Mouse (Mus musculus) spleen, adult 12 weeks (tissue): Measurements from ENCODE around the gene Timm8a2.
"Not testable (repeated sequence)": the region's sequence is repeated elsewhere in the genome, so short reads cannot be mapped to it uniquely, and the experiment has no call there.

Experiments used
- DNase-seq: peaks from one replicate; pipeline ENCODE4 v3.0.0; 2022; ENCODE audit warnings: low spot score

Gene Timm8a2

DNA sequence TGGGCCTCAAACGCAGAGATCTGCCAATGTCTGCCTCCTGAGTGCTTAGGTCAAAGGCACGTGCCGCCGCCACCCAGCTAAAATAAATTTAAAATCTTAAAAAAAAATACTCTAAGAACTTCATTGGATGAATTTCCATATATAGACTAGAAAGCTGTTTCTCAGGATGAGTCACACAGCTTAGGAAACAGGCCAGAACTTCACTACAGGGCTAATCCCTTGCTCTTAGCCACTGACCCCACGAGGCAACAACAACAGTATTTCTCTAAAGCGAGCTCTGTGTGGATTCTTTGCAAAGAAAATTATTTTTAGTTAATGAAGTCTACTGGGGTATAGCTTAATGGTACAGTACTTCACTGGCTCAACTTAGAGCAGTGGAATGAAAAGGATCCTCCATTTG lies 26.9 kb downstream of the Timm8a2 start:
- no peak for DNase-seq

DNA sequence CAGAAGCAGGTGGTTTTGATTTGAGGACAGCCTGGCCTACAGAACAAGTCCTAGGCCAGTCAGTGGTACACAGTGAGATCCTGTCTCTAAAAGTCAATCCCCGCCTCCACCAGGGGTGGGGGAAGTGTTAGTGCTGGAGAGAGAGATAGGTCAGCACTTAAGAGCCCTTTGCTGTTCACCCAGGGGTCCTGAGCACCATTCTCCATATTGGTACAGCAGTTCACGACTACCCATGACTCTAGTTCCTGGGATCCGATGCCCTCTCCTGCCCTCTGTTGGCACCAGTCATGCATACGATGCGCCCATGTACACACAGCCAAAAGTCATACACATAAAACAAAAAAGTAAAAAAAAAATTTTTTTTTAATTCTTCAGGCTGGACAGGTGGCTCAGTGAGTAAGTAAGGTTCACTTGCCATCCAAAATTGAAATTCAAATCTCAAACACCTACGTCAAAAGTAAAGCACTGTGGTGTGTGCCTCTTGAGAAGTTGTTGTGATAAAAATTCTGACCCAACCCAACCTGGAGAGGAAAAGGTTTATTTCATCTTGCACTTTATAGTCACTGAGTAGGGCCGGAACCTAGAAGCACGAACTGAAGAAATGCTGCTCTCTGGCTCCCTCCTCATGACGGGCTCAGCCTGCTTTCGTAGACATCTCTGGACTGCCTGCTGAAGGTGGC lies 28.1 kb downstream of the Timm8a2 start:
- no peak for DNase-seq

DNA sequence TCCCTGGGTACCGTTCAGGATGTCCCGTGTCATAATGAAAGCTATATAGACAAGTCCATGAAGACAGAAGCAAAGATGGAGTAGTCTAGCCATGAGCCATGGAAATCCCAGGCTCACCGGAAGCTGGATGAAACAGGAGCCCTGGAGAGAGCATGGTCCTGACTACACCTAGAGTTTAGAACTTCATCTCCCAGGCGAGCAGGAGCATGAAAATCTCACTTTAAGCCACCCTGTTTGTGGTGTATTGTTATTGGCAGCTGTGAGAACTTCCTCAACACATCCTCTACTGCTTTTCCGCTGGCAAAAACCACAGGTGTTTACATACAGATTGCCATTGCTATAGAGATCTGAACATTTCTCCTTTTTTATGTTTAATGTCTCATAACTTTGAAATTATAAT lies 29.1 kb downstream of the Timm8a2 start:
- DNase-seq: no peak

DNA sequence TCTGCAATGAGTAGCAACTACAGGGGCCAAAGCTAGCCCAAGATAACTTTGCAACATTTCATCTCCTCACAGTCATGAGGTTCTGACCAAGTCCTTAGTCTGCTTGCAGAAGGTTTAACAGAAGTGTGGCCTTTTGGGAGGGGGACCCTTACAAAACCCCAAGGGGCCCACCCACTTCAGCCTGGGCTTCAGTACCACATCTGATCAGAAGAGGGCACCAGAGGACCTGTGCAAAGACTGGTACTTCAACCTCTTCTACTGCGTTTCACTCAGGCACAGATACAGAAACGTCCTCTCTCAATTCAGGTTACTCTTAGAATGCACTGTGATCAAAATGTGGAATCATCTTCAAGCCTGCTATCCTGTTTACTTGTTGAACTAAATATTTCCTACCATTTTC lies 30.0 kb downstream of the Timm8a2 start:
- DNase-seq: peak; percentile 48

DNA sequence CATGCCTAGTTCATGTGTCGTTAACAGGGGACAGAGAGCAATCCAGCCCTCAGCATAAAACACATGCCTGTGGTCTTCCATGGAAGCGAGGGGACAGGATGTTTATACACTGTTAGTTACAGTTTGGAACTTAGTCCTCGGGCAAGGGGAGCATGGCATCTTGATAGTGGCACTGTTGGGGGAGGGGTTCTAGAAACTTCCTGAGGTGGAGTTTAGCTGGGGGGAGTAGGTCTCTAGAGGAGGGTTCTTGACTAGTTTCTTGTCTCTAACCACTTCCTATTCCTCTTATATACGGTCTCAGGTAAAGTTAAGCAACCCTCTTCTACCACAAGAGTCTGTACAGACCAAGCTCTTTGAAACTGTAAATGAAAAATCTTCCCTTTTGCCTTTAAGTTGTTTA lies 31.8 kb downstream of the Timm8a2 start:
- DNase-seq: no peak

DNA sequence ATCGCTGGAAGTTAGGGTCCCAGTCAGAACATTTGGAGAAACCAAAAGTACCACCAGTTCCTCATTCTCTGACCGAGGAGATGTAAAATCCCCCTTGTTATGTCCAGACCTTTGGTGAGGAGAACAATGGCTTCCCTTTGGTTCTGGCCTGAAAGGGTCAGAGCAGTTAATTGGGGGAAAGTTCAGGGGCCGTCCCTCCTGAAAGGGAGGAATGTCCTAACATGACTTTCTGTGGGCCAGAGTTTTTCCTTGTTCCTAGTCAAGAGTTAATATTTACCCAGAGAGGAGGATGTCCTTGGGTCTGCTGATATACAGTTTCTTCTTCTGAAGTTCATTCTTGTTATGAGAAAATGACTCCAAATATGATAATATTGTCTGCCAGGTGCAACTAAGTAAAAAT lies 33.6 kb downstream of the Timm8a2 start:
- not testable (repeated sequence) for DNase-seq

DNA sequence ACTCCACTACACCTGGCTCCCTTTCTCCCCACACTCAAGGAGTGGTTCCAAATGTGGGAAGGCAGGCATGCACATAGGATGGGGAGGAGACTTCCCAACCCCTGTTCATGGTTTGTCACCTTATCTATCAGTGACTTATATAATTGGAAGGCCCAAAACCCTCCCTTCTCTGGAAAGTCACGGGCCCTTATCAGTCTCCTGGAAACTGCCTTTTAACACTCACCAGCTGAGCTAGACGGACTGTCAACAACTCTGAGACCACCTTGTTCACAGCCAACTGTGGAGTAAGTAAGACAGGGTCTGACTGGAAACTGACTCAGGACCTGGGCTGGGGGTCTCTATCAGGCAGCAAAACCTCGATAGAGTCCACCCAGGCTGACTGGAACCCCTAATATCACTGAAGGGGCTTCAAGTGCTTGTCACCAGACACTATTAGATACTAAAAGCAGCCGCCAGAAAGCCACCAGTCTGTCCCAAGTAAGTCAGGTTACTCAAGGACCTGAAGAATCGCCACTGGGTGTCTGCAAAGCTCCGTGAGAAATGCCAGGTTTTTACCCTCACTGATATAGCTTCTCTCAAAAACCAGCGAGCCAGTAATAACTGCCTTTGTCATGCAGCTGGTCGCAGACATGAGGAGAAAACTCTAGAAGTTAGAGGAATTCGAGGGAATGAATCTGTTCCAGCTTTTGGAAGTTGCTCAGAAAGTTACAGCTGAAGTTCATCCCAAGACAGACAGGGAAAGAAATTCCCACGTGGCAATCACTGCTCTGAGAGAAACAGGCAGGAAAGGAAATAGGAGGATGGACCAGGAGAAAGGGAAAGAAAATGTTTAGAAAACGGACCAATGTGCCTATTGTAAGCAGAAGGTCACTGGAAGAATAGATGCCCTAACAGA lies 34.6 kb downstream of the Timm8a2 start:
- DNase-seq: no peak

DNA sequence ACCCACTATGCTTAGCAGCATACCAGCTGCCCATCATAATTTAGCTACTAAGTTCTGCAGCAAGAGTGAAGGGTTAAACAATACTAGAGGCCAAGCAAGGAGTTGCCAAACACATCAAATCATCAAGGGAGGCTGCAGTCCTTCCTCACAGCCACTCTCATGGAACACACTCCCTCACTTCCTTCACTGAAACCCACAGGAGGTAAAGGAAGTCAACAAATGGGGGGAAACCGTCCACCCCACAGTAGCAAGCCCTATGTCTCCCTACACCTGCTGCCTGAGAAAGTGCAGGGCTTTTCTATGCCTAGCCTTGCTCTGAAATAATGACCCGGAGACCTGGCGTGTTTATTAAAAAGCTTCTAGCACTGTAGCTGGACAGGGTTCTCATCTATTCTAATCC lies 35.5 kb downstream of the Timm8a2 start:
- no peak for DNase-seq

DNA sequence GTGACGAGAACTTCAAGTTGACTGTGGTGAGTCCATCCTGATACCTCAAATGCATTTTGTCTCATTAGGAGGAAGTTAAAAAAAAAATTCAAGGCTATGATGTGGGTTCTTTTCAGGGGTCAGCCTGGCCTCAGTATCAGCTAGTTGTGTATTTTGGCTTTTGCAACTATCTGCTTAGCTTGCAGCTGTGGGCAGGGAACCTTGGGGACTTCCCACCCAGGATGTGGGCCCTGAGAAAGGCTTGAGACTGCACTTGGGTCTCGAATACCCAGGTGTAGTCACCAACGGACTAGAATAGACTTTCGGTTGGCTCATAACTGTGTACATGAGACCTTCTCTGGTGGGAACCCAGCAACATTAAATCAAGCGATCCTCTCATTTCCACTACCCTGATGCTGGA lies 38.9 kb downstream of the Timm8a2 start:
- no peak for DNase-seq

DNA sequence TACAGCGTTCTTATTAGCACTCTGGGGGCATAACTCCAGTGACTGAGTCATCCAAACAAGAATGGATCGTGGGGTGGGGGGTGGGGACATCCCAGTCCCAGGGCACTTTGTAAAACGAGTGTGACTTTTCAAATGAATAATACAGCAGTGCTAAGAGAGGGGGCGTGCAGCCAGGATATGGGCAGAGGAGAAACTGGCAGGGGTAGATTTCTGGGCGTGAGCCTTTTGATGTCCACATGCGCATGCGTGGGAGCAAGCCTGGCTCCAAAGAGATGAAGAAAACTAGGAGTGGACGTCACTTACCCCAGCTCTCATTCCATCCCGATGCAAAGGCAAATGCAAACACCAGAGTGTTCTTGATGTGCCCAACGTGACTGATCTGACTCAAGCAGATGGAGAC lies 39.9 kb downstream of the Timm8a2 start:
- DNase-seq: no peak

DNA sequence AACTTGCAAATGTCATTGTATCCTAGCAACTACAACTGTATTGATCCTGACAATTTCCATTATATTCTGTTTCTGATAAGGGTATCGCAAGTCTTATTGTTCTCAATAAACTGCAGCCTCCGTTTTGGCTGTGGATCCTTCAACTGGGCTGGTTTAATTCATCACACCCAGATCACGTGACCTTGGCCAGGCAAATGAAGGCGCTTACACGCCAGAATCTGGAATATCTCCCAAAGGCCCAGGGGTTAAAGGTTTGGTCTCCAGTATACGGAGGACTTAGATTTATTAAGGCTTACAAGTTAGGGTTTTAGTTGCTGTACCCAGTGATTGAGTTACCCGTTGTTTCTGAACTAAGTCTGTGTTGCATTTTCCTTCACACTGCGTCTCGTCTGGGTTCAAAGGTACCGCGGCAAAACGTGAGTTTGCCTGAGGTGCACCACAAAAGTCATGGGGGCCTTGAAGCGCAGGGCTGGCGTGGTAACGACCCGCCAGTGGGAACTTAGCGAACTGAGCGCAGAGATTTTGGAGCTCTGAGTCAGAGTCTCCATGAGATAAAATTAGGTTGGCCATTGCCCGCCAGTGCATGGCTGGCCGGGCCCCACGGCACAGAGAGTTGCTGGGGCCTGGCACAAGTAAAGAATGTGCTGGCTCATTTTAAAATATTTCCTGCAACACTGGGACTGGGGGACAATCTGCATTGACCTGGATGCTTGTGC lies 41.2 kb downstream of the Timm8a2 start:
- no peak for DNase-seq

DNA sequence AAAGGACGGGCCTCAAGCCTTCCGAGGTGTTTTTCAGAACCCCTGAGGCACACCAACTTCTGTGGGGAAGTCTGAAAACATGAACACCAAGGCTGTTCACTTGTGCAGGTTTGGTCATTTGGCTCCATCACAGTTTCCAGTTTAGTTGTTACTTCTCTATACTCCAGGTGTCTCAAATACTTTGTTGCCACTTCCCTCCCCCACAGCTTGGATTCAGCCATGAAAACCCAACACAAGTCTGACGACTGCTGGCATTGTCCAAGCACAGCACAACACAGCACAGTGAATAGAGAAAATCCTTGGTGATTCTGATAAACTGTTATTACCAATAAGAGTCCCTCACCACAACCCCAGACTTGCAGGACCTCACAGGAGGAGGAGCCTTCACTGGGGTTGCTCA lies 42.5 kb downstream of the Timm8a2 start:
- DNase-seq: no peak

DNA sequence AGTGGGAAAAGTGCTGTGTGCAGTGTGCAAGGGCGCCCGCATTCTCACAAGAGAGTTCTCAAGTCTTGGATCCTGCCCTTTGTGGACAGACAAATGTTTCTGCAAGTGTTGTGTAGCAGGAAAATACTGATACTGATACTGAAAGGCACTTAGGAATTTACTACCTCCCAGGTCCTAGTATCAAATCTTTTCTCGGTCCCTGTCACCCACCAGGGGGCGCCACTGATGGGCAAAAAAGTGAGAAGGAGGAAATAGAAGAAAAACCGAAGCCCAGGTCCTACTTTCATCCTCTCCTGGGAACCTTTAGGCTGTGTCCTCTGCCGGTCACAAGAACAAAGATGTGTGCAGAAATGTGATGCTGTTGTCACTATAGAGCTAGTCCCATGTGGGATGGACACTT lies 45.0 kb downstream of the Timm8a2 start:
- peak; percentile 56 for DNase-seq

DNA sequence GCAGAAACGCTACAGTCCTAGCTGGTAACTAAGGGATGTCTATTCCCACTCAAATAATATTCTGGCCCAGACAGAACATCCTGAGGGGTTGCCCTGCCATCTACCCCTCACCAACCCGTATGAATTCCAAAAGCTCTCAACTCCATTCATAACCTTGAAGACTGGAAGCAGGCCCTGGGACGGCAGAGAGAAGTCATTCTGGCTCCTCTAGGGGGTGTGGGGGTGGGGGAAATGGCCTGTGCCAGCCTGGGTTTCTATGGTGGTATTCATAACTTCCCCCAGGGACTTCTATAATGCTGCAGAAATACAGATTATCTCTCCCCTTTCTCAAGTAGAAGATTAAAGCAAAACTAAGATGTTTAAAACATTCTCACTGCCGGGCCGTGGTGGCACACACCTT lies 45.4 kb downstream of the Timm8a2 start:
- no peak for DNase-seq

DNA sequence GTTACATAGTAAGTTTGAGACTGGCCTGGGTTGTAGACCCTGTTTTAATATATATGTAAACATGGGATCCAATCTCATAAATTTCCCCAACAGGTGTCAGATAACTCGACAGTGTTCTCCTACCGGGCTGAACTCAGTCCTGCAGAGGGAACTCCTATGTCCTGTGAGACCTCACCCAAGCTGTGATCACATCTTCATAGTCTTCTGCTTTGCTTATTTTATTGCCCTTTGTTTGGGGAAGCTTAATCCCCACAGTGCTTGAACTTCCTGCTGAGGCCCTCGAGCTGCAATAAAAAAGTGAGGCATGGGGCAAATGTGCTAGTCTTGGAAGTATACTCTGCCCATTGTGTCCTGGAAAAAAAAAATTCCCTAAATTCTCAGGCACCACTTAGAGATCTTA lies 46.8 kb downstream of the Timm8a2 start:
- DNase-seq: no peak

DNA sequence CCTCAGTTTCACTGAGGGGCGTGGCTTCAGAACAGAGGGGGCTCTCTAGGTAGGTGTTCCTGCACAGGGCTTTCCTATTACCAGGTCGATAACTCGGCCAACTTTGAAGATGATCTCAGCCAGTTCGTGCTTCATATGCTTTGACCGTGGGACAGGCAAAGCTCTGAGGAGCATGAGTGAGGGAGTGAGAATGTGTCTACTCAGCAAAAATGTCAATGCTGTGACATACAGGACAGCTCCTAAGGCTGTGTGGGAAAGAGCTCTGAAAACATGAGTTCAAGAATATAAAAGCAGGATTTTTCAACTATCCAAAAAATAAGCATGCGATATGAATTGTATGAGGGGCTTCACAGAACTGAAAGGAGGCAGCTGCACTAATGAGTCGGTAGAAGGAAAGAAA lies 49.0 kb downstream of the Timm8a2 start:
- no peak for DNase-seq

DNA sequence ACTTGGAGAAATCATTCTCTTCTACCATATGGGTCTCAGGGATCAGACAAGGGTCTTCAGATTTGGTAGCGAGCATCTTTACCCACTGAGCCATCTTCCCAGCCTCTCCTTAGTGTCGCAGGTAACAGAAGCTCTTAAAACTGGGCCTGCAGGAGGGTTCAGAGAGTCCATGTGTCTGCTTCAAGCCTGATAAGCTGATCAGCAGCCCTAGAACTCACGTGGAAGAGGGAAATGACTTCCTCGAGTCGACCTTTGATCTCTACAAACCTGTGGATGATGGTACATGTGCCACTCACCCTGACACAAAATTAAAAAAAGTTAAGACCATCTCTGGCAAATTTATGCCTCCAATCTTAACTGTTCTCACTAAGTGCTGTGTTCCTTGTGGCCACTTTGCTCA lies 53.5 kb downstream of the Timm8a2 start:
- no peak for DNase-seq
